ENCODE assay signal across 8 mouse cellular contexts in the genomic region with DNA sequence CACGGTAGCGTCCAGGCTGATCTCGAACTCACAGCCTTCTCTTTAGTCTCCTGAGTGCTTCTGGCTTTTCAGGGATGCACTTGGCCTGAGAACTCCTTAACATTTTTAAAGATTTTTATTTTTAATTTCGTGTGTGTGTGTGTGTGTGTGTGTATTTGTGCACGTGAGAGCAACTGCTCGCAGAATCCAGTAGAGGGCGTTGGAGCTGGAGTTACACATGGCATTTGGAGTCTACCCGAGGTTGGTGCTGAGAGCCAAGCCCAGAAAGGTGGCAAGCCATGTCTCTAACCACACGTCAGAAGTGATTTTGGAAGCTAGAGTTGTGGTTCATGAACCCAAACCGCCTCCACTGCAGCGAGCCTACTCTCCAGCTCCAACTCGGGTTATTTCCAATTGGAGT. TPM values are rescaled to one million over a fixed set of nuclear protein-coding genes. Genes with fewer than 3 reads are reported as not detected.
DNase-seq lines count a peak whose midpoint lies in the region; ATAC-seq lines count a peak whose summit lies in the region.

No protein-coding gene starts in this region.

- H3K4me3 ChIP-seq in kidney, embryonic 16.5 days (ENCODE audit: low read length): peak overlapping the region; percentile 93
- H3K4me3 ChIP-seq in forebrain, embryonic 14.5 days (ENCODE audit: low read depth, low read length): peak overlapping the region; percentile 92
- H3K4me3 ChIP-seq in macrophage (ENCODE audit: inconsistent target): peak overlapping the region; percentile 91

- H3K79me2 ChIP-seq in macrophage (ENCODE audit: inconsistent target): peaks cover 18% of the 10 kb centered on the region

- DNase-seq in kidney, adult 8-10 months: no peak
- DNase-seq in NIH3T3 (ENCODE audit: low read depth): peak; percentile 57
- DNase-seq in forebrain, embryonic 14.5 days (ENCODE audit: low spot score): no peak
- DNase-seq in frontal cortex, postnatal 14 days (ENCODE audit: low spot score in 2 of 2): no peak
- no peak for DNase-seq in adrenal gland, postnatal 10 days
- no peak for DNase-seq in ovary, adult 18-20 months (ENCODE audit: low spot score)

- no peaks in the 10 kb centered on the region for H3K9me3 ChIP-seq in kidney, embryonic 16.5 days (ENCODE audit: low read length)
- no peaks in the 10 kb centered on the region for H3K9me3 ChIP-seq in forebrain, embryonic 14.5 days (replicated peaks; ENCODE audit: control insufficient read depth, low read length)

- no peaks in the 10 kb centered on the region for H3K27me3 ChIP-seq in kidney, embryonic 16.5 days (ENCODE audit: insufficient read depth, low read length)
- no peaks in the 10 kb centered on the region for H3K27me3 ChIP-seq in forebrain, embryonic 14.5 days (replicated peaks; ENCODE audit: control insufficient read depth, insufficient read depth, low read length)

- peaks cover 14% of the 10 kb centered on the region for H3K36me3 ChIP-seq in kidney, embryonic 16.5 days (ENCODE audit: insufficient read depth, low read length)
- peaks cover 13% of the 10 kb centered on the region for H3K36me3 ChIP-seq in forebrain, embryonic 14.5 days (ENCODE audit: control insufficient read depth, insufficient read depth, low read length)
- peaks cover 10% of the 10 kb centered on the region; the same call in 1 of the 2 replicates for H3K36me3 ChIP-seq in macrophage (ENCODE audit: inconsistent target)

- H3K4me1 ChIP-seq in kidney, embryonic 16.5 days (ENCODE audit: insufficient read depth, low read length): peaks cover 19% of the 10 kb centered on the region
- 0 out of 2 replicates have a peak, but pooled peaks cover 7% of the 10 kb centered on the region for H3K4me1 ChIP-seq in forebrain, embryonic 14.5 days (ENCODE audit: control insufficient read depth, insufficient read depth, low read length)

- peak overlapping the region; percentile 84 for H3K4me2 ChIP-seq in kidney, embryonic 16.5 days (replicated peaks; ENCODE audit: low read depth, low read length)
- H3K4me2 ChIP-seq in forebrain, embryonic 14.5 days (ENCODE audit: low read length): peak overlapping the region; percentile 79

- no peak for ATAC-seq in kidney, embryonic 16.5 days (ENCODE audit: low FRiP score, low TSS enrichment)
- ATAC-seq in forebrain, embryonic 14.5 days: no peak

- H3K9ac ChIP-seq in kidney, embryonic 16.5 days (replicated peaks; ENCODE audit: low read length): peak overlapping the region; percentile 96
- H3K9ac ChIP-seq in forebrain, embryonic 14.5 days (ENCODE audit: low read length): peak overlapping the region; percentile 90

- 45% methylated on average over 12 of the region's 12 CpGs for WGBS in kidney, embryonic 16.5 days
- 42% methylated on average over 12 of the region's 12 CpGs for WGBS in forebrain, embryonic 14.5 days
- 49% methylated on average over 12 of the region's 12 CpGs for WGBS in macrophage (ENCODE audit: missing documents)

- H3K27ac ChIP-seq in kidney, embryonic 16.5 days (ENCODE audit: low read length): peak overlapping the region; percentile 70
- H3K27ac ChIP-seq in forebrain, embryonic 14.5 days (ENCODE audit: low read depth, low read length): no peak overlapping the region
- H3K27ac ChIP-seq in macrophage: peak overlapping the region; percentile 28; the same call in 1 of the 2 replicates

RNA-seq across cellular contexts. Expression of a gene that starts 0.7 kb away (rescaled TPM):
- polyA plus RNA-seq in kidney, embryonic 16.5 days (2015; fragmentation: Nextera tagmentation; extraction: Ambion mirVana): 115 and 121 TPM in 2 replicates
- polyA plus RNA-seq in forebrain, embryonic 14.5 days (2014; fragmentation: Nextera tagmentation; extraction: Ambion mirVana): 88.0 and 94.4 TPM in 2 replicates
- total RNA-seq in macrophage (2018; cell fraction: chromatin; rRNA removed): 10 to 100 TPM in 15 of 26 experiments, 1 to 10 TPM in 11; 2.1 to 22.4 (median 11.2) TPM
- 10 to 100 TPM; 19.7 to 30.2 (median 27.5) TPM for total RNA-seq in macrophage (2018; cell fraction: cytosol; rRNA removed)
- 10 to 100 TPM in 23 of 26 experiments, 1 to 10 TPM in 3; 6.3 to 37.7 (median 18.6) TPM for total RNA-seq in macrophage (2018; cell fraction: nucleus; rRNA removed)
- 14.3 to 38.5 TPM (median 29.7 TPM) in 3 replicates for polyA plus RNA-seq in macrophage (2018)
- total RNA-seq in adrenal gland, postnatal 10 days (2021): 10 to 100 TPM; 47.6 to 48.4 TPM

RNA-seq across cellular contexts. Expression of a gene that starts 7.5 kb away (rescaled TPM):
- not detected in 2 replicates for polyA plus RNA-seq in kidney, embryonic 16.5 days (2015; fragmentation: Nextera tagmentation; extraction: Ambion mirVana)
- polyA plus RNA-seq in forebrain, embryonic 14.5 days (2014; fragmentation: Nextera tagmentation; extraction: Ambion mirVana): not detected in 2 replicates
- total RNA-seq in macrophage (2018; cell fraction: chromatin; rRNA removed): not detected
- not detected for total RNA-seq in macrophage (2018; cell fraction: cytosol; rRNA removed)
- not detected for total RNA-seq in macrophage (2018; cell fraction: nucleus; rRNA removed)
- polyA plus RNA-seq in macrophage (2018): not detected in 3 replicates
- total RNA-seq in adrenal gland, postnatal 10 days (2021): 100 to 1,000 TPM; 397 to 418 TPM

RNA-seq across cellular contexts. Expression of a gene that starts 15.2 kb away (rescaled TPM):
- 10.0 and 10.1 TPM in 2 replicates for polyA plus RNA-seq in kidney, embryonic 16.5 days (2015; fragmentation: Nextera tagmentation; extraction: Ambion mirVana)
- polyA plus RNA-seq in forebrain, embryonic 14.5 days (2014; fragmentation: Nextera tagmentation; extraction: Ambion mirVana): not detected in 2 replicates
- not detected for total RNA-seq in macrophage (2018; cell fraction: chromatin; rRNA removed)
- not detected for total RNA-seq in macrophage (2018; cell fraction: cytosol; rRNA removed)
- not detected for total RNA-seq in macrophage (2018; cell fraction: nucleus; rRNA removed)
- polyA plus RNA-seq in macrophage (2018): not detected in 3 replicates
- 1 to 10 TPM; 1.1 to 1.5 TPM for total RNA-seq in adrenal gland, postnatal 10 days (2021)

RNA-seq across cellular contexts. Expression of a gene that starts 24.0 kb away (rescaled TPM):
- 31.5 and 31.7 TPM in 2 replicates for polyA plus RNA-seq in kidney, embryonic 16.5 days (2015; fragmentation: Nextera tagmentation; extraction: Ambion mirVana)
- 15.8 and 19.8 TPM in 2 replicates for polyA plus RNA-seq in forebrain, embryonic 14.5 days (2014; fragmentation: Nextera tagmentation; extraction: Ambion mirVana)
- total RNA-seq in macrophage (2018; cell fraction: chromatin; rRNA removed): 10 to 100 TPM in 2 of 26 experiments, 1 to 10 TPM in 17, under 1 TPM in 1, not detected in 6; 0.94 to 13.0 (median 5.5) TPM
- total RNA-seq in macrophage (2018; cell fraction: cytosol; rRNA removed): 1 to 10 TPM in 23 of 26 experiments, under 1 TPM in 3; 0.66 to 4.9 (median 2.4) TPM
- 10 to 100 TPM in 5 of 26 experiments, 1 to 10 TPM in 16, under 1 TPM in 2, not detected in 3; 0.72 to 17.4 (median 4.1) TPM for total RNA-seq in macrophage (2018; cell fraction: nucleus; rRNA removed)
- 1.5 to 5.0 TPM (median 4.2 TPM) in 3 replicates for polyA plus RNA-seq in macrophage (2018)
- 10 to 100 TPM; 16.4 to 24.4 TPM for total RNA-seq in adrenal gland, postnatal 10 days (2021)

RNA-seq across cellular contexts. Expression of a gene that starts 28.1 kb away (rescaled TPM):
- polyA plus RNA-seq in kidney, embryonic 16.5 days (2015; fragmentation: Nextera tagmentation; extraction: Ambion mirVana): 18.2 and 31.0 TPM in 2 replicates
- 1.3 and 2.0 TPM in 2 replicates for polyA plus RNA-seq in forebrain, embryonic 14.5 days (2014; fragmentation: Nextera tagmentation; extraction: Ambion mirVana)
- total RNA-seq in macrophage (2018; cell fraction: chromatin; rRNA removed): 1 to 10 TPM in 1 of 26 experiments, not detected in 25; 4.0 TPM
- under 1 TPM in 5 of 26 experiments, not detected in 21; 0.05 to 0.23 (median 0.09) TPM for total RNA-seq in macrophage (2018; cell fraction: cytosol; rRNA removed)
- total RNA-seq in macrophage (2018; cell fraction: nucleus; rRNA removed): 1 to 10 TPM in 1 of 26 experiments, not detected in 25; 1.3 TPM
- not detected in 3 replicates for polyA plus RNA-seq in macrophage (2018)
- 10 to 100 TPM; 22.6 to 25.0 TPM for total RNA-seq in adrenal gland, postnatal 10 days (2021)

Comparison
In these comparisons a context has a peak if more than half of its experiments do, and no peak if none do; other contexts are left out.
1. RNA of a gene that starts 15.2 kb away (polyA plus RNA-seq): 10.0 to 10.1 TPM in kidney, embryonic 16.5 days; not detected in forebrain, embryonic 14.5 days and not detected in macrophage; every median in the first group is over 10 times any median in the second.
2. Peak in every context shown above with its lines, with median percentiles within 50 percentile points of each other: H3K4me3 ChIP-seq.